Mouse (Mus musculus) megakaryocyte, adult 5-6 weeks (primary cell): ENCODE measurements around the gene Vmn2r32. TPM values are rescaled to one million over a fixed set of nuclear protein-coding genes. Genes with fewer than 3 reads are reported as not detected.
"Not testable (repeated sequence)": the region's sequence is repeated elsewhere in the genome, so short reads cannot be mapped to it uniquely, and the experiment has no call there.

Experiments
- ATAC-seq: 2 replicates; pipeline ENCODE4 v1.8.0; 2016; ENCODE audit warnings: mild to moderate bottlenecking, inconsistent platforms; ENCODE audit not compliant: poor library complexity, severe bottlenecking
- total RNA-seq, 2 experiments: library from RNA; stranded (forward) in 1 of 2; stranded (reverse) in 1 of 2; fragments of 153-499, 151-499 nt in 1 of 2; fragments of 221-1000, 200-1000 nt in 1 of 2; gene quantifications; 2 replicates each; pipeline versions ENCODE4 v1.2.3 to v1.2.4; 2015 to 2017

Vmn2r32 gene
- total RNA-seq (2015) (not detected in 2 replicates), total RNA-seq (2017) (not detected in 2 replicates)

DNA sequence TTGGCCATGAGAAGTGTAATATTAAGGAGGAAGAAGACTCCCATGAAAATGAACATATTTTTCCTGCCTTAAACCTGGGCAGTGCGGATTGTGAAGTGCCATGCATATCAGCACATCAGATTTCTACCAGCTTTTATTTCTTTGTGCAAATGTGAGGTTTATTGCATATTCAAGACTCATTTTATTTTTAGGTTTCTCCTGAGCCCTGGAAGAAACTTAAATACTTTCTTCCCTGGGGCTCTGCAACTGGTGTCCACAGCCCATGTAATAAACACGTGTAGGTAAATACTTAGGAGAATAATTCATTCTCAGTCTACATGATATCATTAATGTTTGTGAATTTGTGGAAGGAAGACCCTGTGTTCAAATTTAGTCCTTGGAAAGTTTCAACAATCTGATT is at the start of gene Vmn2r32:
TSS of gene Vmn2r32 (minus strand) at position 101 of the 400 bp plus-strand sequence.
- ATAC-seq, result not testable (repeated sequence)

Other genes with a start within 250 kb of the Vmn2r32 start
- not detected in 2 replicates for gene Vmn2r29, start 232.7 kb downstream of the Vmn2r32 start, total RNA-seq (2015)
- 0.70 TPM in 1 of 2 replicates, not detected in the other for gene Vmn2r29, start 232.7 kb downstream of the Vmn2r32 start, total RNA-seq (2017)
- not detected in 2 replicates for gene Gm45844, start 201.7 kb downstream of the Vmn2r32 start, total RNA-seq (2015)
- 0.37 TPM in 1 of 2 replicates, not detected in the other for gene Gm45844, start 201.7 kb downstream of the Vmn2r32 start, total RNA-seq (2017)
- 27.5 and 29.6 TPM in 2 replicates for gene Clcn4, start 179.2 kb downstream of the Vmn2r32 start, total RNA-seq (2015)
- gene Clcn4, start 179.2 kb downstream of the Vmn2r32 start, total RNA-seq (2017), result 42.1 and 67.7 TPM in 2 replicates
- gene Vmn2r30, start 142.4 kb downstream of the Vmn2r32 start, total RNA-seq (2015), result 0.07 TPM in 1 of 2 replicates, not detected in the other
- gene Vmn2r30, start 142.4 kb downstream of the Vmn2r32 start, total RNA-seq (2017), result not detected in 2 replicates
- gene Gm45783, start 105.4 kb downstream of the Vmn2r32 start, total RNA-seq (2015), result not detected in 2 replicates
- not detected in 2 replicates for gene Gm45783, start 105.4 kb downstream of the Vmn2r32 start, total RNA-seq (2017)
- gene Vmn2r31, start 80.3 kb downstream of the Vmn2r32 start, total RNA-seq (2015), result not detected in 2 replicates
- not detected in 2 replicates for gene Vmn2r31, start 80.3 kb downstream of the Vmn2r32 start, total RNA-seq (2017)
- gene Vmn2r33, start 86.8 kb upstream of the Vmn2r32 start, total RNA-seq (2015), result not detected in 2 replicates
- gene Vmn2r33, start 86.8 kb upstream of the Vmn2r32 start, total RNA-seq (2017), result not detected in 2 replicates
- gene Vmn2r34, start 209.5 kb upstream of the Vmn2r32 start, total RNA-seq (2015), result not detected in 2 replicates
- gene Vmn2r34, start 209.5 kb upstream of the Vmn2r32 start, total RNA-seq (2017), result not detected in 2 replicates